Mouse (Mus musculus): Measurements from ENCODE around the gene Olfr1359. TPM values are rescaled to one million over a fixed set of nuclear protein-coding genes. Genes with fewer than 3 reads are reported as not detected.
A peak's percentile ranks its signal among the peaks of the same experiment; 100 is the strongest.
"Not testable (repeated sequence)": the region's sequence is repeated elsewhere in the genome, so short reads cannot be mapped to it uniquely, and the experiment has no call there.

Olfr1359 gene
- polyA plus RNA-seq, 1 experiment from 2014 or later, result not detected

GRCm38 (mm10) chr13:21717397-21718357, 19.8 kb downstream of the Olfr1359 start, which contains the start of gene Hist1h3h:
Hist1h3h (plus strand) TSS chr13:21717659.
- H3K36me3 ChIP-seq; H3K9me3 ChIP-seq (replicated peaks); H3K27me3 ChIP-seq (ENCODE audit: low read depth, poor library complexity, severe bottlenecking): not testable (repeated sequence)
- H3K4me3 ChIP-seq, result peak within 1 kb of the TSS; percentile 57
- peak; percentile 87 for DNase-seq (ENCODE audit: low spot score)
- WGBS, result 1% methylated on average over 29 of the region's 56 CpGs
- H3K4me1 ChIP-seq, result peaks cover 42% of the 10 kb centered on the region
- H3K27ac ChIP-seq (replicated peaks), result peak within 1 kb of the TSS; percentile 94

- Histone ChIP-seq H3K27me3 (ENCODE audit: low read depth, poor library complexity, severe bottlenecking) (no peaks in the 10 kb centered on the region), H3K36me3 (no peaks in the 10 kb centered on the region), H3K9me3 (replicated peaks) (no peaks in the 10 kb centered on the region), H3K4me1 (peaks cover 47% of the 10 kb centered on the region), H3K27ac (replicated peaks) (peak overlapping the region; percentile 87), H3K4me3 (peak overlapping the region; percentile 56)
- DNase-seq (ENCODE audit: low spot score), result peak; percentile 37
- WGBS, result 55% methylated on average over 4 of the region's 4 CpGs
These were observed 20.6 kb downstream of the Olfr1359 start for GRCm38 (mm10) chr13:21718381-21719080.

- peak overlapping the region; percentile 54 for H3K4me3 ChIP-seq
- peaks cover 38% of the 10 kb centered on the region for H3K4me1 ChIP-seq
- H3K9me3 ChIP-seq (replicated peaks); H3K36me3 ChIP-seq; H3K27me3 ChIP-seq (ENCODE audit: low read depth, poor library complexity, severe bottlenecking): not testable (repeated sequence)
- 2% methylated on average over 26 of the region's 44 CpGs for whole genome bisulfite sequencing
- peak overlapping the region; percentile 97 for H3K27ac ChIP-seq (replicated peaks)
- peak; percentile 54 for DNase-seq (ENCODE audit: low spot score)
These were observed 23.3 kb downstream of the Olfr1359 start for GRCm38 (mm10) chr13:21721107-21721756.

GRCm38 (mm10) chr13:21721757-21722372, 24.0 kb downstream of the Olfr1359 start, which contains the start of gene Hist1h2bm:
Hist1h2bm (plus strand) TSS chr13:21722044.
- DNase-seq (ENCODE audit: low spot score), result peak; percentile 79
- H3K9me3 ChIP-seq (replicated peaks); H3K27me3 ChIP-seq (ENCODE audit: low read depth, poor library complexity, severe bottlenecking); H3K36me3 ChIP-seq: not testable (repeated sequence)
- H3K4me3 ChIP-seq, result peak within 1 kb of the TSS; percentile 54
- peaks cover 43% of the 10 kb centered on the region for H3K4me1 ChIP-seq
- peak within 1 kb of the TSS; percentile 97 for H3K27ac ChIP-seq (replicated peaks)
- WGBS, result under 1% methylated on average over 37 of the region's 37 CpGs

GRCm38 (mm10) chr13:21722373-21722925, 24.5 kb downstream of the Olfr1359 start:
- Histone ChIP-seq H3K4me1 (peaks cover 48% of the 10 kb centered on the region), H3K27me3 (ENCODE audit: low read depth, poor library complexity, severe bottlenecking) (no peaks in the 10 kb centered on the region), H3K4me3 (peak overlapping the region; percentile 54), H3K27ac (replicated peaks) (peak overlapping the region; percentile 97), H3K9me3 (replicated peaks) (no peaks in the 10 kb centered on the region), H3K36me3 (no peaks in the 10 kb centered on the region)
- 2% methylated on average over 11 of the region's 11 CpGs for WGBS
- DNase-seq (ENCODE audit: low spot score), result peak; percentile 40

GRCm38 (mm10) chr13:21722993-21723836, 25.3 kb downstream of the Olfr1359 start:
- H3K4me3 ChIP-seq, result peak overlapping the region; percentile 54
- 38% methylated on average over 5 of the region's 5 CpGs for WGBS

GRCm38 (mm10) chr13:21727948-21728572, 30.1 kb downstream of the Olfr1359 start:
- H3K4me1 ChIP-seq, result peaks cover 23% of the 10 kb centered on the region
- DNase-seq (ENCODE audit: low spot score), result peak; percentile 47
- H3K36me3 ChIP-seq, result no peaks in the 10 kb centered on the region
- H3K9me3 ChIP-seq (replicated peaks), result no peaks in the 10 kb centered on the region
- WGBS, result 23% methylated on average over 11 of the region's 11 CpGs
- peak overlapping the region; percentile 24 for H3K4me3 ChIP-seq
- H3K27me3 ChIP-seq (ENCODE audit: low read depth, poor library complexity, severe bottlenecking), result no peaks in the 10 kb centered on the region
- peak overlapping the region; percentile 82 for H3K27ac ChIP-seq (replicated peaks)

More at GRCm38 (mm10) chr13:21722993-21723836, 25.3 kb downstream of the Olfr1359 start:
- peaks cover 54% of the 10 kb centered on the region for H3K4me1 ChIP-seq
- peak; percentile 34 for DNase-seq (ENCODE audit: low spot score)
- H3K9me3 ChIP-seq (replicated peaks), result no peaks in the 10 kb centered on the region
- no peaks in the 10 kb centered on the region for H3K27me3 ChIP-seq (ENCODE audit: low read depth, poor library complexity, severe bottlenecking)
- H3K36me3 ChIP-seq, result no peaks in the 10 kb centered on the region
- peak overlapping the region; percentile 97 for H3K27ac ChIP-seq (replicated peaks)

GRCm38 (mm10) chr13:21729544-21729943, 31.6 kb downstream of the Olfr1359 start:
- WGBS, result 74% methylated on average over 1 of the region's 1 CpGs

GRCm38 (mm10) chr13:21733466-21733865, 35.6 kb downstream of the Olfr1359 start:
- no peaks in the 10 kb centered on the region for H3K27me3 ChIP-seq (ENCODE audit: low read depth, poor library complexity, severe bottlenecking)
- peaks cover 32% of the 10 kb centered on the region for H3K4me1 ChIP-seq
- H3K9me3 ChIP-seq (replicated peaks), result no peaks in the 10 kb centered on the region
- peak overlapping the region; percentile 99 for H3K27ac ChIP-seq (replicated peaks)
- 59% methylated on average over 5 of the region's 5 CpGs for WGBS
- DNase-seq (ENCODE audit: low spot score), result peak; percentile 48
- peak overlapping the region; percentile 60; the same call in 1 of the 2 replicates for H3K4me3 ChIP-seq
- no peaks in the 10 kb centered on the region for H3K36me3 ChIP-seq

More at GRCm38 (mm10) chr13:21729544-21729943, 31.6 kb downstream of the Olfr1359 start:
- Histone ChIP-seq H3K9me3 (replicated peaks) (no peaks in the 10 kb centered on the region), H3K27me3 (ENCODE audit: low read depth, poor library complexity, severe bottlenecking) (no peaks in the 10 kb centered on the region), H3K4me3 (no peak overlapping the region), H3K27ac (replicated peaks) (no peak overlapping the region), H3K4me1 (peaks cover 36% of the 10 kb centered on the region), H3K36me3 (no peaks in the 10 kb centered on the region)
- DNase-seq (ENCODE audit: low spot score), result no peak

GRCm38 (mm10) chr13:21734010-21734905, 36.3 kb downstream of the Olfr1359 start:
- Histone ChIP-seq H3K27ac (replicated peaks) (peak overlapping the region; percentile 99), H3K9me3 (replicated peaks) (no peaks in the 10 kb centered on the region), H3K4me1 (peaks cover 32% of the 10 kb centered on the region), H3K36me3 (no peaks in the 10 kb centered on the region), H3K4me3 (peak overlapping the region; percentile 60), H3K27me3 (ENCODE audit: low read depth, poor library complexity, severe bottlenecking) (no peaks in the 10 kb centered on the region)
- peak; percentile 87 for DNase-seq (ENCODE audit: low spot score)
- WGBS, result 0% methylated on average over 21 of the region's 21 CpGs

Data from midbrain, embryonic 10.5 days (tissue).